Mouse (Mus musculus): ENCODE measurements around the gene Dis3. TPM values are rescaled to one million over a fixed set of nuclear protein-coding genes. Genes with fewer than 3 reads are reported as not detected.

The Dis3 gene
- polyA plus RNA-seq, 1 experiment from 2014 or later, result 43.9 TPM

- Histone ChIP-seq H3K36me3 (ENCODE audit: control insufficient read depth, insufficient read depth, low read length) (no peaks in the 10 kb centered on the region), H3K9ac (ENCODE audit: low read length) (no peak overlapping the region), H3K9me3 (ENCODE audit: control insufficient read depth, low read length) (no peaks in the 10 kb centered on the region), H3K27ac (ENCODE audit: low read depth, low read length) (no peak overlapping the region), H3K4me3 (ENCODE audit: low read depth, low read length) (no peak overlapping the region), H3K4me2 (ENCODE audit: low read depth) (no peak overlapping the region), H3K27me3 (ENCODE audit: control insufficient read depth, insufficient read depth, low read length) (no peaks in the 10 kb centered on the region), H3K4me1 (ENCODE audit: control insufficient read depth, insufficient read depth, low read length) (no peaks in the 10 kb centered on the region)
- ATAC-seq (ENCODE audit: insufficient read depth, low FRiP score, low TSS enrichment) (no peak), DNase-seq (ENCODE audit: low spot score) (no peak)
- 87% methylated on average over 1 of the region's 1 CpGs for WGBS
Observed at GRCm38 (mm10) chr14:99127509-99127908, 27.9 kb upstream of the Dis3 start.

- Histone ChIP-seq H3K4me3 (ENCODE audit: low read depth, low read length) (no peak overlapping the region), H3K27me3 (ENCODE audit: control insufficient read depth, insufficient read depth, low read length) (no peaks in the 10 kb centered on the region), H3K9ac (ENCODE audit: low read length) (no peak overlapping the region), H3K4me2 (ENCODE audit: low read depth) (no peak overlapping the region), H3K27ac (ENCODE audit: low read depth, low read length) (no peak overlapping the region), H3K36me3 (ENCODE audit: control insufficient read depth, insufficient read depth, low read length) (0 out of 2 replicates have a peak, but pooled peaks cover 2% of the 10 kb centered on the region), H3K4me1 (ENCODE audit: control insufficient read depth, insufficient read depth, low read length) (no peaks in the 10 kb centered on the region), H3K9me3 (ENCODE audit: control insufficient read depth, low read length) (no peaks in the 10 kb centered on the region)
- ATAC-seq (ENCODE audit: insufficient read depth, low FRiP score, low TSS enrichment) (no peak), DNase-seq (ENCODE audit: low spot score) (no peak)
- WGBS, result 93% methylated on average over 4 of the region's 4 CpGs
Observed at GRCm38 (mm10) chr14:99126713-99127112, 27.1 kb upstream of the Dis3 start.

DNA sequence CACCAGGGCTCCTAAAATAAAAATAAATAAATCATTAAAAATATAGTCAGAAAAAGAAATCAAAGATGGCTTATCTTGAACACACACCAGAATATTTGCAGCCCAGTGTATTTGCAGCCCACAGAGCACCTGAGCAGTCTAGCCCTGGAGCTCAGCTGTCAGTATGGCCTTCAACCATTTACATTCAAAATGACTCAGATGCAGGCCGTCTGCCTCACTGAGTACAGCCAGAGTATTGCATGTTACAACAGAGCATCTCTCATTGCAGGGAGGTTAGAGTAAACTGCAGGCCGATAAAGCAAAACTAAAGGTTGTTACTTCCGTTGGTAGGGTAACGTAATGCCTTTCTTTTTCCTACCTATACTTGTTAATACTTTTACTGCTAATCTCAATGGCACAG lies 24.5 kb upstream of the Dis3 start:
- ATAC-seq (ENCODE audit: insufficient read depth, low FRiP score, low TSS enrichment) (no peak), DNase-seq (ENCODE audit: low spot score) (no peak)
- Histone ChIP-seq H3K27me3 (ENCODE audit: control insufficient read depth, insufficient read depth, low read length) (no peaks in the 10 kb centered on the region), H3K36me3 (ENCODE audit: control insufficient read depth, insufficient read depth, low read length) (0 out of 2 replicates have a peak, but pooled peaks cover 2% of the 10 kb centered on the region), H3K4me2 (ENCODE audit: low read depth) (no peak overlapping the region), H3K4me1 (ENCODE audit: control insufficient read depth, insufficient read depth, low read length) (no peaks in the 10 kb centered on the region), H3K4me3 (ENCODE audit: low read depth, low read length) (no peak overlapping the region), H3K9me3 (ENCODE audit: control insufficient read depth, low read length) (no peaks in the 10 kb centered on the region), H3K9ac (ENCODE audit: low read length) (no peak overlapping the region), H3K27ac (ENCODE audit: low read depth, low read length) (no peak overlapping the region)
- 96% methylated on average over 4 of the region's 4 CpGs for WGBS

DNA sequence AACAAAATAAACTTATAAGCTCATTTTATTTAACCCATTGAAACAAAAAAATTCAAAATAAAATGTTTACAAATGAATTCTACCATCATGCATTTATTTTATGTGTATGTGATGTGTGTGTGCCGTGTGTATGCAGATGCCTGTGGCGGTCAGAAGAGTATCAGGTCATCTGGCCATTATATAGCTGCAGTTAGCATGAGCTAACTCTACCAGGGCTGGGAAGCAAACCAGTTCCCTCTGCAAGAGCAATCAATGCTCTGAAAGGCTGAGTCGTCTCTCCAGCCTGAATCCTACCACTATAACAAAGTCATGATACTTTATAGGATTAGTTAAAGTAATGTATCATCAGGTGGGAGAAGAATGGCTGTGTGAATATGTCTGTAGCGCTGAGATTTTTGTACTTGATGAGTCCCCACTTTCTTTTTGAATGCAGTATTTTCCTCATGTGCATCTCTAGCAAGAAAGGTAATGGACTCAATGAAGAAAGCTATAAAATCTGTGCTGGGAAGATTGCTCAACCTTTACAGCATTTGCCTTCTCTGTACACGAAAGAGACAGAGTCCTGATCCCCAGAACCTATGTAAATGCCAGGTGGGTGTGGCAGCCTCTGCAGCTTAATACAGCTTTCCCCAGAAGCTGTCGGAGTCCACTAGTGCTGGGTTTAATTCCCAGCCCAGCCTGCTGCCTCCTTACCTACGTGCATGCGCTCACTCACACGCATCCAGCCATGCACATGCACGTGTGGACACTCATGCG lies 22.2 kb upstream of the Dis3 start:
- Histone ChIP-seq H3K4me2 (ENCODE audit: low read depth) (no peak overlapping the region), H3K36me3 (ENCODE audit: control insufficient read depth, insufficient read depth, low read length) (peaks cover 2% of the 10 kb centered on the region; the same call in 1 of the 2 replicates), H3K9ac (ENCODE audit: low read length) (no peak overlapping the region), H3K27ac (ENCODE audit: low read depth, low read length) (no peak overlapping the region), H3K4me1 (ENCODE audit: control insufficient read depth, insufficient read depth, low read length) (no peaks in the 10 kb centered on the region), H3K4me3 (ENCODE audit: low read depth, low read length) (no peak overlapping the region), H3K27me3 (ENCODE audit: control insufficient read depth, insufficient read depth, low read length) (no peaks in the 10 kb centered on the region), H3K9me3 (ENCODE audit: control insufficient read depth, low read length) (no peaks in the 10 kb centered on the region)
- no peak for DNase-seq (ENCODE audit: low spot score)
- WGBS, result 89% methylated on average over 11 of the region's 11 CpGs
- no peak for ATAC-seq (ENCODE audit: insufficient read depth, low FRiP score, low TSS enrichment)

DNA sequence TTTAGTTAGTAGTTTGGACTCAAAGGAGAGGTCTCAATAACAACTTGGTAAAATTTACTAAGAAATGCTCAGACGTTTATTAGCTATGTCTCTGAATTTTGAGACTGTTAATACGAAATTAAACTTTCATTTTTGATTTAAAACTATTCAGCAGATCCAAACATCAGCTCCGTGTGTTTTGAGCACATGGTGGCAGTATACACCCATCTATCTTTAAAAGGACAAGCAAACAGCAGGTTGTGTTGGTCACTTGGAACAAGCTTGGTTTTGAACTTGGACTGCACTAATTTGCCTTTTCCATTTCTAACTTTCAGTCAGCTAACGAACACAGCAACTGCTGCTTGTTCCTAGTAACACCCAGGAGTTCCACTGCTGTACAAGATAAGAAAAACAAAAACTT lies 18.0 kb upstream of the Dis3 start:
- Histone ChIP-seq H3K9me3 (ENCODE audit: control insufficient read depth, low read length) (no peaks in the 10 kb centered on the region), H3K4me1 (ENCODE audit: control insufficient read depth, insufficient read depth, low read length) (no peaks in the 10 kb centered on the region), H3K36me3 (ENCODE audit: control insufficient read depth, insufficient read depth, low read length) (peaks cover 3% of the 10 kb centered on the region; the same call in 1 of the 2 replicates), H3K4me2 (ENCODE audit: low read depth) (no peak overlapping the region), H3K4me3 (ENCODE audit: low read depth, low read length) (no peak overlapping the region), H3K27me3 (ENCODE audit: control insufficient read depth, insufficient read depth, low read length) (no peaks in the 10 kb centered on the region), H3K9ac (ENCODE audit: low read length) (no peak overlapping the region), H3K27ac (ENCODE audit: low read depth, low read length) (no peak overlapping the region)
- ATAC-seq (ENCODE audit: insufficient read depth, low FRiP score, low TSS enrichment) (no peak), DNase-seq (ENCODE audit: low spot score) (no peak)
- 80% methylated on average over 4 of the region's 4 CpGs for WGBS

DNA sequence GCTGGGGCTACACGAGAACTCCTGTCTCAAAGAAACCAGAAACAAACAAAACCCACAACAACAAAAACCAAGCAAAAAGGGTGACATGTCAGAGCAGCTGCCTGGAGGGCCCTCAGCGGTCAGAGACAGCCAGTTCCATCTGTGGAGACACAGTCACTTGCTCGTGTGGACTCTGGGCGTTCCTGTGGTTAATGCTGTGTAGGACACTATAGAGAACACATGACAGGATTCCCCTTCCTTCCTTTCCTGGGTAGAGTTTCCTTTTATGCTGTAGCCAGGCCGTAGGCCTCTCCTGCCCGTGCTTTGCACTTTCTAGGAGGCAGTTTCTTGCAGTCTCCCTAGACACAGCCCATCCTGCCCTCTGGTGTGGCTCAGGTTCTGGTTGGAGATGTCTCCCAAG lies 9.2 kb upstream of the Dis3 start:
- WGBS, result 96% methylated on average over 6 of the region's 6 CpGs
- DNase-seq (ENCODE audit: low spot score) (no peak), ATAC-seq (ENCODE audit: insufficient read depth, low FRiP score, low TSS enrichment) (no peak)
- Histone ChIP-seq H3K9ac (ENCODE audit: low read length) (no peak overlapping the region), H3K4me1 (ENCODE audit: control insufficient read depth, insufficient read depth, low read length) (no peaks in the 10 kb centered on the region), H3K4me2 (ENCODE audit: low read depth) (no peak overlapping the region), H3K27me3 (ENCODE audit: control insufficient read depth, insufficient read depth, low read length) (no peaks in the 10 kb centered on the region), H3K9me3 (ENCODE audit: control insufficient read depth, low read length) (no peaks in the 10 kb centered on the region), H3K4me3 (ENCODE audit: low read depth, low read length) (no peak overlapping the region), H3K36me3 (ENCODE audit: control insufficient read depth, insufficient read depth, low read length) (peaks cover 7% of the 10 kb centered on the region), H3K27ac (ENCODE audit: low read depth, low read length) (no peak overlapping the region)

GRCm38 (mm10) chr14:99107631-99108187 lies 8.1 kb upstream of the Dis3 start:
- 47% methylated on average over 2 of the region's 2 CpGs for WGBS
- Histone ChIP-seq H3K27me3 (ENCODE audit: control insufficient read depth, insufficient read depth, low read length) (no peaks in the 10 kb centered on the region), H3K36me3 (ENCODE audit: control insufficient read depth, insufficient read depth, low read length) (peaks cover 6% of the 10 kb centered on the region), H3K27ac (ENCODE audit: low read depth, low read length) (no peak overlapping the region), H3K9ac (ENCODE audit: low read length) (no peak overlapping the region), H3K4me3 (ENCODE audit: low read depth, low read length) (no peak overlapping the region), H3K4me2 (ENCODE audit: low read depth) (no peak overlapping the region), H3K9me3 (ENCODE audit: control insufficient read depth, low read length) (no peaks in the 10 kb centered on the region), H3K4me1 (ENCODE audit: control insufficient read depth, insufficient read depth, low read length) (no peaks in the 10 kb centered on the region)
- no peak for ATAC-seq (ENCODE audit: insufficient read depth, low FRiP score, low TSS enrichment)
- DNase-seq (ENCODE audit: low spot score), result no peak

DNA sequence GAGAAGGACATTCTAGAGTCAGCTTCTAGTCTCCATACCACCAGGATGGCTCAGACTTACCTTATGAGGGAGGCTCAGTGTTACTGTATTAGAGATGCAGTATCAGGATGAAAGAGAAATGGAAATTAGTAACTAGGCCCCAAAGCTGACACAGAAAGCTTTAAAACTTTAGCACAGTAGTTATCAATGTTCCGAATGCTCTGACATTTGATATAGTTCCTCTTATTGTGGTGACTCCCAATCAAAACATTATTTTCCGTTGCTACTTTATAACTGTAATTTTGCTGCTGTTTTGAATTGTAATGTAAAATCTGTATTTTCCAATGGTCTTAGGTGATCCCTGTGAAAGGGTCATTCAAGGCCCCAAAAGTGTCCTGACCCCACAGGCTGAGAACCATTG lies 7.1 kb upstream of the Dis3 start:
- no peak overlapping the region for H3K4me2 ChIP-seq (ENCODE audit: low read depth)
- H3K27me3 ChIP-seq (ENCODE audit: control insufficient read depth, insufficient read depth, low read length), result no peaks in the 10 kb centered on the region
- no peak overlapping the region for H3K9ac ChIP-seq (ENCODE audit: low read length)
- DNase-seq (ENCODE audit: low spot score), result no peak
- H3K4me3 ChIP-seq (ENCODE audit: low read depth, low read length), result no peak overlapping the region
- 90% methylated on average over 2 of the region's 2 CpGs for WGBS
- no peak overlapping the region for H3K27ac ChIP-seq (ENCODE audit: low read depth, low read length)
- no peaks in the 10 kb centered on the region for H3K4me1 ChIP-seq (ENCODE audit: control insufficient read depth, insufficient read depth, low read length)
- peaks cover 6% of the 10 kb centered on the region for H3K36me3 ChIP-seq (ENCODE audit: control insufficient read depth, insufficient read depth, low read length)
- no peak for ATAC-seq (ENCODE audit: insufficient read depth, low FRiP score, low TSS enrichment)
- no peaks in the 10 kb centered on the region for H3K9me3 ChIP-seq (ENCODE audit: control insufficient read depth, low read length)

DNA sequence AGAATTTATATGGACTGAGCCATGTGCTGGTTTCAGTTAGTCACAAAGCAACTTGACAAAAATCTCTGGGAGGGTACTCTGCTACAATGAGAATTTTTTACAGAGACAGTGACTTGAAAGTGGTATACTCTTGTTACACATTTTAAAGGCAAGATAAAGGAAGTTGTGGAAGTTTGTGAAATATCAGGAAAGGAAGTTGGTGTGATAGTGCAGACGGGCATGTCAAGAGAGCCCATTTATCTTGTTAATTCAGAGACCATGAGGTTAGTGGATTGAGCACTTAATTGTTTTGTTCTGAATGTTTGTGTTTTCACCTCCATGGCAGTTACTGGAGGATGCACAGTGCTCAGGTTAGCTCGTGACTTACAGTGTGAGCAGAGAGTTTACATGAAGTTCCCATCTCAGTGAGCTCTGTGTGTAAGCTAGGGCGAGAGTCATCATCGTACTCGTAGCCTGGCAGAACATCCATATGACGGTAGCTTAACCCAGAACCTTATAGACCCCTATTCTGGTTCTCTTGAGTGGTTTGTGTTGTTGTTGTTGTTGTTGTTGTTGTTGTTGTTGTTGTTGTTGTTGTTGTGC lies 5.1 kb upstream of the Dis3 start:
- Histone ChIP-seq H3K4me1 (ENCODE audit: control insufficient read depth, insufficient read depth, low read length) (no peaks in the 10 kb centered on the region), H3K27me3 (ENCODE audit: control insufficient read depth, insufficient read depth, low read length) (no peaks in the 10 kb centered on the region), H3K9ac (ENCODE audit: low read length) (no peak overlapping the region), H3K36me3 (ENCODE audit: control insufficient read depth, insufficient read depth, low read length) (peaks cover 6% of the 10 kb centered on the region), H3K4me2 (ENCODE audit: low read depth) (no peak overlapping the region), H3K4me3 (ENCODE audit: low read depth, low read length) (no peak overlapping the region), H3K27ac (ENCODE audit: low read depth, low read length) (no peak overlapping the region), H3K9me3 (ENCODE audit: control insufficient read depth, low read length) (no peaks in the 10 kb centered on the region)
- no peak for ATAC-seq (ENCODE audit: insufficient read depth, low FRiP score, low TSS enrichment)
- DNase-seq (ENCODE audit: low spot score), result no peak
- 92% methylated on average over 6 of the region's 6 CpGs for WGBS
